Mouse (Mus musculus) heart, embryonic 11.5 days (tissue): ENCODE data around the gene Atp7a. TPM values are rescaled to one million over a fixed set of nuclear protein-coding genes. Genes with fewer than 3 reads are reported as not detected.

Experiments
- ATAC-seq: fragments of 200-750 bp; cut with Nextera tagmentation; replicated peaks from 2 replicates; pipeline ENCODE4 v1.8.0; 2017; ENCODE audit warnings: moderate library complexity; ENCODE audit not compliant: insufficient number of reproducible peaks, low FRiP score, low TSS enrichment
- H3K27ac ChIP-seq: fragments of 300-500 bp; sonication (generic); 2 replicates; pipeline ENCODE4 v1.5.1; 2014; ENCODE audit warnings: mild to moderate bottlenecking, low read depth, low read length
- H3K27me3 ChIP-seq: fragments of 300-500 bp; sonication (generic); 2 replicates; pipeline ENCODE4 v1.6.1; 2014; ENCODE audit warnings: mild to moderate bottlenecking, low read length, mixed read lengths; ENCODE audit not compliant: control insufficient read depth, insufficient read depth
- H3K36me3 ChIP-seq: fragments of 300-500 bp; sonication (generic); 2 replicates; pipeline ENCODE4 v1.6.1; 2014; ENCODE audit warnings: mild to moderate bottlenecking, low read length, moderate library complexity, mixed read lengths; ENCODE audit not compliant: control insufficient read depth, insufficient read depth
- H3K4me1 ChIP-seq: fragments of 300-500 bp; sonication (generic); 2 replicates; pipeline ENCODE4 v1.6.1; 2014; ENCODE audit warnings: low read length; ENCODE audit not compliant: control insufficient read depth, insufficient read depth
- H3K4me2 ChIP-seq: fragments of 300-500 bp; sonication (generic); 2 replicates; pipeline ENCODE4 v1.6.1; 2014; ENCODE audit warnings: mild to moderate bottlenecking, moderate library complexity
- H3K4me3 ChIP-seq: fragments of 300-500 bp; sonication (generic); 2 replicates; pipeline ENCODE4 v1.5.1; 2014; ENCODE audit warnings: low read depth, low read length
- H3K9ac ChIP-seq: fragments of 300-500 bp; sonication (generic); 2 replicates; pipeline ENCODE4 v1.6.1; 2014; ENCODE audit warnings: mild to moderate bottlenecking, low read depth, low read length, moderate library complexity
- H3K9me3 ChIP-seq: fragments of 300-500 bp; sonication (generic); replicated peaks from 2 replicates; pipeline ENCODE4 v1.6.1; 2016; ENCODE audit warnings: low read length; ENCODE audit not compliant: control insufficient read depth
- WGBS: fragments of 180-500 bp; shearing (Covaris S2); extraction: QIAGEN DNeasy Blood & Tissue Kit; methylation state at CpG from one replicate; pipeline ENCODE4 v1.1.7; 2014; ENCODE audit not compliant: insufficient replicate concordance; 5-methylcytosine and 5-hydroxymethylcytosine counted together
- polyA plus RNA-seq: library from polyadenylated mRNA; unstranded; fragments of >200 nt; fragmentation: Nextera tagmentation; extraction: Ambion mirVana; gene quantifications from 2 replicates; pipeline ENCODE4 v1.2.1, GENCODE M21; 2014

Gene Atp7a
- polyA plus RNA-seq, 1 experiment from 2014 or later, result 18.2 TPM

DNA sequence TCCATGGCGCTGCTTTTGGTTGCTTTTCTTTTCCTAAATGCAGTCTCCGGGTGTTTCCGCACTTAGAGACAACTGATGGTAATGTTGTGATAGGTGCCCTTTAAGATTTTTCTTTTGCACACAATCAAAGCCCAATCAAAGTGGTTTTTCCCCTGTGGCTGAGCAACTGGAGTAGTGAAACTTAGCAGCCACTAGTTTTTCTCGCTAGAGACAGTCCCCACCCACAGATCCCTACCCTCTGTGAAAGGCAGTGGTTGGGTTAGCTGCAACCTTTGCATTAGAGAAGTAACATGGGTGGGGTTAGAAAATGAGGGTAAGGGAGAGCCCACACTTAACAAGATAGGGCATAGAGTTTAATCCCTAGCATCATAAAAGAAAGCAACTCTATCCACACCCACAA is 108.4 kb downstream of the Atp7a start:
- no peaks in the 10 kb centered on the region for H3K36me3 ChIP-seq
- H3K27me3 ChIP-seq, result no peaks in the 10 kb centered on the region
- ATAC-seq, result no peak
- H3K27ac ChIP-seq, result no peak overlapping the region
- 73% methylated on average over 4 of the region's 4 CpGs for WGBS
- H3K4me1 ChIP-seq, result peaks cover 4% of the 10 kb centered on the region; the same call in 1 of the 2 replicates
- no peak overlapping the region for H3K4me3 ChIP-seq
- no peak overlapping the region for H3K4me2 ChIP-seq
- H3K9me3 ChIP-seq, result no peaks in the 10 kb centered on the region
- H3K9ac ChIP-seq, result no peak overlapping the region

DNA sequence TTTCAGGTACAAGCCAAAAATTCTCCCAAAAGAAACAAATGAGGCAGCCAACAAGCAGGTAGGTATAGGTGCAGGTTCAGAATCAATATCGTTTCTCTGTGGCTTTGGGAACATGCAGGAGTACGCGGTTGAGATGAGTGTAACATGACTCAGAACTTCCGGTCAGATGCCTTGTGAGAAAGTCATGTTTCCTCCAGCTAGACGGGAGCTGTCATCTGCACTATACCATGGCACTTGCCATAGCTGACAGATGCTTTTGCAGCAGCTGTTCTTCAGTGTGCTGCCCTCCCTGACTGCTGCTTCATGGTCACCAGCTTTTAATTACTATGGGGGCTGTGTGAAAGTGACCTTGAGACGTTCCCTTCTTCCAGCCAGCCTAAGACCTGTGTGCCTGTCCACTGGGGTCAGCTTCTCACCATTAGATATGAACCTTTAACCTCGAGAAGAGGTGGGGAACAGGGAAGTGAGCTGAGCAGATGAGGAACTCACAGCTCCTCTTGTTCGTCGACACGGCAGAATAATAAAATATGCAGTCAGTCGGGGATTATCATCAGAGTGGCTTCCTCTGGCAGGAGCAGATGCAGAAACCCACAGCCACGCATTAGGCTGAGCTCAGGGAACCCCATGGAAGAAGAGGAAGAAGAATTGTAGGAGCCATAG is 109.0 kb downstream of the Atp7a start:
- Histone ChIP-seq H3K9me3 (no peaks in the 10 kb centered on the region), H3K27ac (0 out of 2 replicates have a peak overlapping the region, but pooled peaks have one; percentile 5), H3K4me3 (no peak overlapping the region), H3K36me3 (no peaks in the 10 kb centered on the region), H3K4me1 (peaks cover 4% of the 10 kb centered on the region; the same call in 1 of the 2 replicates), H3K9ac (no peak overlapping the region), H3K4me2 (peak overlapping the region; percentile 12), H3K27me3 (no peaks in the 10 kb centered on the region)
- WGBS, result 48% methylated on average over 12 of the region's 12 CpGs
- no peak; the same call in 1 of the 2 replicates for ATAC-seq

DNA sequence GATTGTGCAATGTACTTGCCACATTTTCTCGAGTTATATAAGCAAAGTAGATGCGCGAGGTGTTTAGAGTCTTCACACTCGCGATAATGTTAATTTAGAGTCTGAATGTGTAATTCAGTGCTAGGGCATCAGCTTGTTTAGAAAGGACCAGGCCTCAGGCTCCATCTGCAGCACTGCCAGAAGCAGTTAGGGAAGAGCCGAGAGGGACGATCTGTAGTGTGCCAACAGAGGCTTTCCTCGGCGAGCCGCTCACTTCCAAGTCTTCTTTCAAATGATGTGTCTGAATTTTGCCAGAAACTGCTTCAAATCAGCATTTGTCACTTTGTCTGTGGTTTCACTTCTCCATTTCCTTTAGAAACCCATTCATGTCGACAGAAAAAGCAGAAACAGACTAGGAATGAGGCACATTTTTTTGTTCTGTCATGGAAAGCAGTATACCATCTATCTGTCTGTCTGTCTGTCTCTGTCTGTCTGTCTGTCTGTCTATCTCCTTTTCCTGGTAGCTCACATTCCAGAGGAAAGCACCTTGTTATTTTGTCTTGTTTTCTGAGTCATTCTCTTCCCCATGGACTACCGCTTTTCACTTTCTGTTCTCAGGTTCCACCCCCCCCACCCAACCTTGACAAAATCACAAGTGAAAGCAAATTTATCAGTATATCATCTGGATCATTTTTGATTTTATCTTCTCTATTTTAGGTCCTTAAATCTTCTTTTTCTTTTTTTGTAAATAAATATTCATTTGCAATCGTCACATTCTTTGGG is 112.4 kb downstream of the Atp7a start:
- no peak overlapping the region for H3K27ac ChIP-seq
- H3K4me2 ChIP-seq, result no peak overlapping the region
- 76% methylated on average over 13 of the region's 13 CpGs for WGBS
- no peak overlapping the region for H3K9ac ChIP-seq
- H3K36me3 ChIP-seq, result no peaks in the 10 kb centered on the region
- no peak for ATAC-seq
- H3K4me3 ChIP-seq, result no peak overlapping the region
- peaks cover 4% of the 10 kb centered on the region; the same call in 1 of the 2 replicates for H3K4me1 ChIP-seq
- H3K27me3 ChIP-seq, result no peaks in the 10 kb centered on the region
- no peaks in the 10 kb centered on the region for H3K9me3 ChIP-seq

DNA sequence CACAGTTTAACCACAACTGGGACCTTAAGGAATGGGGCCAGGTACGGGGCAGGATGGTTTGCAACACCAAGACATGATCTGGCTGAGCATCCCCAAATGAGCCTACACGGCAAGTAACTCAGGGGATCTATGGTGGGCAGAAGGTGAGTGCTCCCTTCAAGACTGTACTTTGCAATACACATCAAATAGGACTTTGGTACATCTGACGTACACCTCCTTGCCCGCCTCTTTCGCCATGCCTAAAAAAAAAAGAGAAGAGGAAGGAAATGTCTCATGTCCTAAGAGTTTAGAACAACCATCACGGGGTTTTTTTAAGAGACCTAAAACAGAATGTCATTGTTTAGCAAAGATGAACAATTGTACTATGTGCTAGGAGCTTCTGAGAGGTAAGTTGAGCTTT is 115.9 kb downstream of the Atp7a start, which contains the start of gene Tlr13:
Tlr13 (plus strand) TSS at position 269 of the 400 bp plus-strand sequence.
- no peaks in the 10 kb centered on the region for H3K27me3 ChIP-seq
- H3K36me3 ChIP-seq, result no peaks in the 10 kb centered on the region
- no peak within 1 kb of the TSS for H3K4me2 ChIP-seq
- H3K27ac ChIP-seq, result no peak within 1 kb of the TSS
- H3K9me3 ChIP-seq, result no peaks in the 10 kb centered on the region
- WGBS, result 76% methylated on average over 6 of the region's 6 CpGs
- no peak within 1 kb of the TSS for H3K4me3 ChIP-seq
- no peak within 1 kb of the TSS for H3K9ac ChIP-seq
- no peaks in the 10 kb centered on the region for H3K4me1 ChIP-seq
- no peak for ATAC-seq

DNA sequence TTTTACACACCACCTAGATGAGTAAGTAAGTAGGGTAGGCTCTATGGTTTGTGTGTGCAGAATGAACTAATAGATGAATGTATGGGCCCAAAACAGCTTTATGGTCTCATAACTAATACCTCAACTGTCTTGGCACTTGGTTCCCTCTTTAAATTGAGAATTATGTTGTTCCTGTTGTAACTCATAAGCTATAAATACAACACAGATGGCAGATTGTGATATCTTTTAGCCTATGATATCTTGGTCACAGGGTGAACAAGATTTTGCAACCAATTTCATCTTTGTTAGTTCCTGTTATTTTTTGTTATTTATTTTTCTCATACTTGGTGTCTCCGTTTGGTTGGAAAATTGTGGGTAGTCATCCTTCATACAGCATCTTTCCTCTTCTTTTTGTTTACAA is 121.1 kb downstream of the Atp7a start:
- Histone ChIP-seq H3K36me3 (no peaks in the 10 kb centered on the region), H3K27me3 (no peaks in the 10 kb centered on the region), H3K9me3 (no peaks in the 10 kb centered on the region), H3K27ac (no peak overlapping the region), H3K4me2 (no peak overlapping the region), H3K9ac (no peak overlapping the region), H3K4me1 (no peaks in the 10 kb centered on the region), H3K4me3 (no peak overlapping the region)
- no peak for ATAC-seq
- WGBS, result 78% methylated on average over 1 of the region's 1 CpGs

DNA sequence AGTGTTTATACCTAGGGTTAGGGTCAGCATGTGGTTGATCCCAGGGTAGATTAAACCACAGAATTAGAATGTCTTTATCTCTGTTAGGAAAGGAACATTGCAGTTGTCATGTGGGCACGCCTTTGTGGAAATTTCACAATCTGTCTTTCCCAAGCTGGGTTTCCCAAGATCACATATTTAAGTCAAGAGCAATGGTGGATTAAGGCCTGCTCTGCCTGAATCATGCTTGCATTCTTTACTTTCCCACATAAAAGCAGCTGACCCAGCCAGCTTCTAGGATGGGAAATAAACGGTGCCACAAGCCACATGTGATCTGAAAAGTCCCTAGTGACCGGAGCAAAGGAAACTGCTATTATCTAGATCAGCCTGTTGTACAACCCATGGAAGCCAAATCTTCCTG is 122.4 kb downstream of the Atp7a start:
- Histone ChIP-seq H3K9me3 (no peaks in the 10 kb centered on the region), H3K27me3 (no peaks in the 10 kb centered on the region), H3K36me3 (no peaks in the 10 kb centered on the region), H3K4me3 (no peak overlapping the region), H3K9ac (no peak overlapping the region), H3K4me2 (no peak overlapping the region), H3K27ac (no peak overlapping the region), H3K4me1 (no peaks in the 10 kb centered on the region)
- WGBS, result 75% methylated on average over 3 of the region's 3 CpGs
- no peak for ATAC-seq

DNA sequence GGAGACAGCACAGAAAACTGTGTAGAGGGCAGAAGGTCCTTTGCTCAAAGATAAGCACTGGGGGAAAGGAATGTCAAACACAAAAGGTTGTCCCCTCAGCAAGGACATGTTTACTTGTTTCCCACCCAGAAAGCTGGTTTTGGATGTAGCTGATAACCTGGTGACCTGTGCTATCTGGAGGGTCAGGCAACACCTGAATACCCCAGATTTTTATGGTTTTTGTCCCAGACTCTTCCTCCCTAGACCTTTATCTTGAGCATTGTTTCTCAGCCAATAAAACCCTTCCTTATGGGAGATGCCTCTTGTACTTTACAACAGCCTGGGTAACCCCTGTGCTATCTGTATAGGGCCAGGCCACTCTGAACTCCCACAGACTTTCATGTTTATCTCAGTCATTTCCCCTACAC is 127.1 kb downstream of the Atp7a start:
- ATAC-seq, result no peak
- H3K9ac ChIP-seq, result no peak overlapping the region

DNA sequence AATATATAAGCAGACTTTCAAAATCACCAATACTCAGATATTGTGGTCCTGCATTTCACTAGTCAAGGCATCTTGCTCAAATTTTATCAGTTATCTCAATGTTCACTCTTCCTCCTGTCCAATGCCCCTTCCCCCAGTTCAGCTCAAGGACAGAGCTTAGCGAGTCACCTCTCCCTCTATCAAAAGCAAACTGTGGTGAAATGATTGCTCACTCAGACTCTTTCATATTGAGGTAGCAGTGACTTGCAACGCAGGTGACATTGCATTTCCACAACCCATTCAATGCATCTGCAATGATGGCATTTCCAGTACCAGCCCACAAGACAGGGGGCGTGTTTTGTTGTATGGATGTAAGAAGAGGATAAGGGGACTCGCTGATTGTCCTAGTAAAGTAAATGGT is 128.8 kb downstream of the Atp7a start:
- H3K27me3 ChIP-seq, result no peaks in the 10 kb centered on the region
- no peaks in the 10 kb centered on the region for H3K9me3 ChIP-seq
- WGBS, result 67% methylated on average over 4 of the region's 4 CpGs
- H3K36me3 ChIP-seq, result no peaks in the 10 kb centered on the region
- H3K4me3 ChIP-seq, result no peak overlapping the region
- ATAC-seq, result no peak
- no peak overlapping the region for H3K27ac ChIP-seq
- H3K4me2 ChIP-seq, result no peak overlapping the region
- H3K4me1 ChIP-seq, result no peaks in the 10 kb centered on the region
- H3K9ac ChIP-seq, result no peak overlapping the region

More for the DNA sequence above, 127.1 kb downstream of the Atp7a start:
- Histone ChIP-seq H3K36me3 (no peaks in the 10 kb centered on the region), H3K9me3 (no peaks in the 10 kb centered on the region), H3K27ac (no peak overlapping the region), H3K27me3 (no peaks in the 10 kb centered on the region), H3K4me3 (no peak overlapping the region), H3K4me1 (no peaks in the 10 kb centered on the region), H3K4me2 (no peak overlapping the region)
